ENCODE assay signal across 8 mouse cellular contexts in genomic region chr2:131351968-131352746, GRCm38 (mm10). TPM values are rescaled to one million over a fixed set of nuclear protein-coding genes. Genes with fewer than 3 reads are reported as not detected.
DNase-seq lines count a peak whose midpoint lies in the region; ATAC-seq and TF ChIP-seq lines count a peak whose summit lies in the region.

No protein-coding gene starts in this region.

- DNase-seq in frontal cortex, postnatal 14 days (ENCODE audit: low spot score in 2 of 2) = no peak
- DNase-seq in testis, postnatal 14 days (ENCODE audit: low spot score) = no peak
- no peak for DNase-seq in retina, postnatal 1 day

- H3K36me3 ChIP-seq in testis, adult 2 months (ENCODE audit: control insufficient read depth, insufficient read depth, low read length) = no peaks in the 10 kb centered on the region
- no peaks in the 10 kb centered on the region for H3K36me3 ChIP-seq in forebrain, embryonic 15.5 days
- H3K36me3 ChIP-seq in liver, embryonic 15.5 days (replicated peaks) = no peaks in the 10 kb centered on the region
- H3K36me3 ChIP-seq in small intestine, adult 2 months (ENCODE audit: control insufficient read depth, insufficient read depth, low read length) = no peaks in the 10 kb centered on the region

- under 1% methylated on average over 51 of the region's 51 CpGs for WGBS in forebrain, embryonic 15.5 days
- WGBS in liver, embryonic 15.5 days (ENCODE audit: insufficient replicate concordance) = 2% methylated on average over 51 of the region's 51 CpGs
- under 1% methylated on average over 51 of the region's 51 CpGs for WGBS in small intestine, adult 2 months

- ATAC-seq in frontal cortex, adult (ENCODE audit: low TSS enrichment) = peak; percentile 16
- ATAC-seq in forebrain, embryonic 15.5 days (replicated peaks) = peak; percentile 69; the same call in 1 of the 2 replicates
- peak; percentile 62 for ATAC-seq in liver, embryonic 15.5 days (ENCODE audit: insufficient read depth)

- H3K9ac ChIP-seq in forebrain, embryonic 15.5 days (replicated peaks) = peak overlapping the region; percentile 99
- peak overlapping the region; percentile 86 for H3K9ac ChIP-seq in liver, embryonic 15.5 days

- no peak for TF ChIP-seq CTCF in testis, adult 2 months (IDR thresholded peaks at IDR 0.05; ENCODE audit: control insufficient read depth, insufficient read depth, insufficient replicate concordance, low read depth, low read length)
- no peak for TF ChIP-seq CTCF in small intestine, adult 2 months (IDR thresholded peaks at IDR 0.05; ENCODE audit: extremely low read depth, insufficient read length, insufficient replicate concordance, low read depth, low read length)

- peak overlapping the region; percentile 91 for H3K4me3 ChIP-seq in testis, adult 2 months (ENCODE audit: control insufficient read depth, low read depth, low read length)
- peak overlapping the region; percentile 94 for H3K4me3 ChIP-seq in forebrain, embryonic 15.5 days
- H3K4me3 ChIP-seq in liver, embryonic 15.5 days (replicated peaks) = peak overlapping the region; percentile 91
- peak overlapping the region; percentile 85 for H3K4me3 ChIP-seq in small intestine, adult 2 months (ENCODE audit: low read depth, low read length)

- peak overlapping the region; percentile 65 for H3K4me2 ChIP-seq in forebrain, embryonic 15.5 days (replicated peaks)
- peak overlapping the region; percentile 100 for H3K4me2 ChIP-seq in liver, embryonic 15.5 days

- no peak for TF ChIP-seq POLR2A in testis, adult 2 months (IDR thresholded peaks at IDR 0.05; ENCODE audit: control insufficient read depth, low read depth, low read length)
- no peak for TF ChIP-seq POLR2A in small intestine, adult 2 months (IDR thresholded peaks at IDR 0.05; ENCODE audit: low read depth, low read length)

- no peaks in the 10 kb centered on the region for H3K27me3 ChIP-seq in testis, adult 2 months (ENCODE audit: control insufficient read depth, insufficient read depth, low read length)
- no peaks in the 10 kb centered on the region for H3K27me3 ChIP-seq in forebrain, embryonic 15.5 days
- peaks cover 25% of the 10 kb centered on the region for H3K27me3 ChIP-seq in liver, embryonic 15.5 days
- H3K27me3 ChIP-seq in small intestine, adult 2 months (ENCODE audit: control insufficient read depth, insufficient read depth, low read length) = no peaks in the 10 kb centered on the region

- no peaks in the 10 kb centered on the region for H3K9me3 ChIP-seq in forebrain, embryonic 15.5 days
- no peaks in the 10 kb centered on the region for H3K9me3 ChIP-seq in liver, embryonic 15.5 days (replicated peaks)

- peaks cover 4% of the 10 kb centered on the region for H3K4me1 ChIP-seq in testis, adult 2 months (ENCODE audit: control insufficient read depth, insufficient read depth, low read length)
- H3K4me1 ChIP-seq in forebrain, embryonic 15.5 days = peaks cover 27% of the 10 kb centered on the region
- H3K4me1 ChIP-seq in liver, embryonic 15.5 days (replicated peaks) = peaks cover 23% of the 10 kb centered on the region
- no peaks in the 10 kb centered on the region for H3K4me1 ChIP-seq in small intestine, adult 2 months (ENCODE audit: control insufficient read depth, insufficient read depth, insufficient read length, low read length)

- peak overlapping the region; percentile 75 for H3K27ac ChIP-seq in testis, adult 2 months (ENCODE audit: control insufficient read depth, insufficient read depth, low read depth, low read length)
- H3K27ac ChIP-seq in forebrain, embryonic 15.5 days (replicated peaks) = peak overlapping the region; percentile 96
- peak overlapping the region; percentile 75 for H3K27ac ChIP-seq in liver, embryonic 15.5 days (replicated peaks)
- peak overlapping the region; percentile 56 for H3K27ac ChIP-seq in small intestine, adult 2 months (ENCODE audit: insufficient read depth, low read depth, low read length)

RNA-seq across cellular contexts. Expression of gene Rnf24, which starts 0.5 kb away (rescaled TPM):
- polyA plus RNA-seq in testis, adult 2 months (2012; rRNA removed) = 55.4 and 64.7 TPM in 2 replicates
- 20.5 and 20.6 TPM in 2 replicates for polyA plus RNA-seq in forebrain, embryonic 15.5 days (2015; fragmentation: Nextera tagmentation; extraction: Ambion mirVana)
- polyA plus RNA-seq in liver, embryonic 15.5 days (2015; fragmentation: Nextera tagmentation; extraction: Ambion mirVana) = 0.48 and 0.67 TPM in 2 replicates
- 1.0 and 3.9 TPM in 2 replicates for polyA plus RNA-seq in small intestine, adult 2 months (2012; rRNA removed)

Comparison
In these comparisons a context has a peak if more than half of its experiments do, and no peak if none do; other contexts are left out.
1. ATAC-seq: peak in every context shown above with its lines; median percentile 69 in forebrain, embryonic 15.5 days; 62 in liver, embryonic 15.5 days; 16 in frontal cortex, adult.